Mouse (Mus musculus): ENCODE results near the gene Myrip. TPM values are rescaled to one million over a fixed set of nuclear protein-coding genes. Genes with fewer than 3 reads are reported as not detected.
"Not testable (repeated sequence)": the region's sequence is repeated elsewhere in the genome, so short reads cannot be mapped to it uniquely, and the experiment has no call there.

Myrip gene
- total RNA-seq, 2 experiments from 2014 or later, result not detected

- no peak for ATAC-seq (replicated peaks; ENCODE audit: low FRiP score, low TSS enrichment, poor library complexity, severe bottlenecking)
These were observed 21.6 kb downstream of the Myrip start for GRCm38 (mm10) chr9:120322702-120323426.

GRCm38 (mm10) chr9:120331048-120331447 is 29.7 kb downstream of the Myrip start:
- ATAC-seq (replicated peaks; ENCODE audit: low FRiP score, low TSS enrichment, poor library complexity, severe bottlenecking), result not testable (repeated sequence)

GRCm38 (mm10) chr9:120338172-120338571 is 36.9 kb downstream of the Myrip start:
- no peak for ATAC-seq (replicated peaks; ENCODE audit: low FRiP score, low TSS enrichment, poor library complexity, severe bottlenecking)

- ATAC-seq (replicated peaks; ENCODE audit: low FRiP score, low TSS enrichment, poor library complexity, severe bottlenecking), result peak; percentile 50; the same call in 1 of the 2 replicates
These were observed 38.8 kb downstream of the Myrip start for GRCm38 (mm10) chr9:120339975-120340695.

GRCm38 (mm10) chr9:120343123-120343790 is 41.9 kb downstream of the Myrip start:
- ATAC-seq (replicated peaks; ENCODE audit: low FRiP score, low TSS enrichment, poor library complexity, severe bottlenecking), result no peak

GRCm38 (mm10) chr9:120345651-120346151 is 44.4 kb downstream of the Myrip start:
- no peak for ATAC-seq (replicated peaks; ENCODE audit: low FRiP score, low TSS enrichment, poor library complexity, severe bottlenecking)

GRCm38 (mm10) chr9:120349145-120349544 is 47.8 kb downstream of the Myrip start:
- no peak for ATAC-seq (replicated peaks; ENCODE audit: low FRiP score, low TSS enrichment, poor library complexity, severe bottlenecking)

GRCm38 (mm10) chr9:120350346-120350745 is 49.0 kb downstream of the Myrip start:
- ATAC-seq (replicated peaks; ENCODE audit: low FRiP score, low TSS enrichment, poor library complexity, severe bottlenecking), result no peak

- ATAC-seq (replicated peaks; ENCODE audit: low FRiP score, low TSS enrichment, poor library complexity, severe bottlenecking), result no peak
These were observed 49.7 kb downstream of the Myrip start for GRCm38 (mm10) chr9:120351061-120351460.

- no peak for ATAC-seq (replicated peaks; ENCODE audit: low FRiP score, low TSS enrichment, poor library complexity, severe bottlenecking)
These were observed 50.2 kb downstream of the Myrip start for GRCm38 (mm10) chr9:120351474-120351873.

- ATAC-seq (replicated peaks; ENCODE audit: low FRiP score, low TSS enrichment, poor library complexity, severe bottlenecking), result no peak
These were observed 51.7 kb downstream of the Myrip start for GRCm38 (mm10) chr9:120353036-120353435.

- no peak for ATAC-seq (replicated peaks; ENCODE audit: low FRiP score, low TSS enrichment, poor library complexity, severe bottlenecking)
These were observed 52.7 kb downstream of the Myrip start for GRCm38 (mm10) chr9:120353967-120354366.

- ATAC-seq (replicated peaks; ENCODE audit: low FRiP score, low TSS enrichment, poor library complexity, severe bottlenecking), result no peak
These were observed 53.4 kb downstream of the Myrip start for GRCm38 (mm10) chr9:120354550-120355345.

GRCm38 (mm10) chr9:120356490-120356889 is 55.2 kb downstream of the Myrip start:
- ATAC-seq (replicated peaks; ENCODE audit: low FRiP score, low TSS enrichment, poor library complexity, severe bottlenecking), result no peak

GRCm38 (mm10) chr9:120358060-120358459 is 56.7 kb downstream of the Myrip start:
- ATAC-seq (replicated peaks; ENCODE audit: low FRiP score, low TSS enrichment, poor library complexity, severe bottlenecking), result no peak

- peak; percentile 45; the same call in 1 of the 2 replicates for ATAC-seq (replicated peaks; ENCODE audit: low FRiP score, low TSS enrichment, poor library complexity, severe bottlenecking)
These were observed 59.3 kb downstream of the Myrip start for GRCm38 (mm10) chr9:120360397-120361177.

GRCm38 (mm10) chr9:120361656-120362055 is 60.3 kb downstream of the Myrip start:
- no peak for ATAC-seq (replicated peaks; ENCODE audit: low FRiP score, low TSS enrichment, poor library complexity, severe bottlenecking)

- ATAC-seq (replicated peaks; ENCODE audit: low FRiP score, low TSS enrichment, poor library complexity, severe bottlenecking), result no peak
These were observed 61.4 kb downstream of the Myrip start for GRCm38 (mm10) chr9:120362684-120363083.

Measured in megakaryocyte-erythroid progenitor cell, adult 5-6 weeks (primary cell).